Mouse (Mus musculus): ENCODE results near the gene Hk2. TPM values are rescaled to one million over a fixed set of nuclear protein-coding genes. Genes with fewer than 3 reads are reported as not detected.
A peak's percentile ranks its signal among the peaks of the same experiment; 100 is the strongest.

The Hk2 gene
- 3.0 and 3.3 TPM in 2 replicates for polyA plus RNA-seq (2015; fragmentation: Nextera tagmentation; extraction: Ambion mirVana)

GRCm38 (mm10) chr6:82774321-82774764, at the start of gene Hk2:
Hk2 (minus strand) TSS chr6:82774454.
- Histone ChIP-seq H3K27me3 (ENCODE audit: insufficient read depth, low read length) (no peaks in the 10 kb centered on the region), H3K4me3 (ENCODE audit: low read depth, low read length) (peak within 1 kb of the TSS; percentile 64), H3K9me3 (ENCODE audit: low read length) (no peaks in the 10 kb centered on the region), H3K27ac (ENCODE audit: low read depth) (peak within 1 kb of the TSS; percentile 76), H3K4me1 (ENCODE audit: insufficient read depth) (peaks cover 45% of the 10 kb centered on the region), H3K36me3 (replicated peaks; ENCODE audit: insufficient read depth, low read length) (no peaks in the 10 kb centered on the region), H3K9ac (replicated peaks) (peak within 1 kb of the TSS; percentile 68), H3K4me2 (ENCODE audit: low read depth, low read length) (peak within 1 kb of the TSS; percentile 98)
- TF ChIP-seq CTCF (IDR thresholded peaks at IDR 0.05; ENCODE audit: low read depth) (no peak), EP300 (IDR thresholded peaks at IDR 0.05; ENCODE audit: low read depth) (no peak)
- ATAC-seq (peak; percentile 98), DNase-seq (peak; percentile 91)
- whole genome bisulfite sequencing (ENCODE audit: insufficient replicate concordance), result under 1% methylated on average over 38 of the region's 39 CpGs

GRCm38 (mm10) chr6:82821758-82822253, 47.6 kb upstream of the Hk2 start:
- H3K27me3 ChIP-seq (ENCODE audit: insufficient read depth, low read length), result no peaks in the 10 kb centered on the region
- no peak overlapping the region for H3K9ac ChIP-seq (replicated peaks)
- no peak overlapping the region for H3K4me3 ChIP-seq (ENCODE audit: low read depth, low read length)
- ATAC-seq (peak; percentile 72), DNase-seq (peak; percentile 24)
- H3K4me2 ChIP-seq (ENCODE audit: low read depth, low read length), result no peak overlapping the region
- 9% methylated on average over 4 of the region's 4 CpGs for WGBS (ENCODE audit: insufficient replicate concordance)
- TF ChIP-seq CTCF (IDR thresholded peaks at IDR 0.05; ENCODE audit: low read depth) (no peak), EP300 (IDR thresholded peaks at IDR 0.05; ENCODE audit: low read depth) (no peak)
- peaks cover 18% of the 10 kb centered on the region for H3K4me1 ChIP-seq (ENCODE audit: insufficient read depth)
- H3K27ac ChIP-seq (ENCODE audit: low read depth), result peak overlapping the region; percentile 2; the same call in 1 of the 2 replicates
- H3K36me3 ChIP-seq (replicated peaks; ENCODE audit: insufficient read depth, low read length), result no peaks in the 10 kb centered on the region
- no peaks in the 10 kb centered on the region for H3K9me3 ChIP-seq (ENCODE audit: low read length)

- 55% methylated on average over 3 of the region's 3 CpGs for WGBS (ENCODE audit: insufficient replicate concordance)
- DNase-seq, result no peak
- Histone ChIP-seq H3K9ac (replicated peaks) (no peak overlapping the region), H3K27me3 (ENCODE audit: insufficient read depth, low read length) (no peaks in the 10 kb centered on the region), H3K4me1 (ENCODE audit: insufficient read depth) (peaks cover 18% of the 10 kb centered on the region), H3K36me3 (replicated peaks; ENCODE audit: insufficient read depth, low read length) (no peaks in the 10 kb centered on the region), H3K27ac (ENCODE audit: low read depth) (no peak overlapping the region), H3K9me3 (ENCODE audit: low read length) (no peaks in the 10 kb centered on the region), H3K4me3 (ENCODE audit: low read depth, low read length) (no peak overlapping the region), H3K4me2 (ENCODE audit: low read depth, low read length) (no peak overlapping the region)
- ATAC-seq, result no peak
- TF ChIP-seq EP300 (IDR thresholded peaks at IDR 0.05; ENCODE audit: low read depth) (no peak), CTCF (IDR thresholded peaks at IDR 0.05; ENCODE audit: low read depth) (no peak)
Measured at GRCm38 (mm10) chr6:82820716-82821115, 46.5 kb upstream of the Hk2 start.

GRCm38 (mm10) chr6:82814821-82815220, 40.6 kb upstream of the Hk2 start:
- H3K4me3 ChIP-seq (ENCODE audit: low read depth, low read length), result no peak overlapping the region
- H3K4me1 ChIP-seq (ENCODE audit: insufficient read depth), result peaks cover 4% of the 10 kb centered on the region
- H3K27me3 ChIP-seq (ENCODE audit: insufficient read depth, low read length), result no peaks in the 10 kb centered on the region
- DNase-seq (no peak), ATAC-seq (no peak)
- 47% methylated on average over 4 of the region's 4 CpGs for WGBS (ENCODE audit: insufficient replicate concordance)
- TF ChIP-seq CTCF (IDR thresholded peaks at IDR 0.05; ENCODE audit: low read depth), result no peak
- TF ChIP-seq EP300 (IDR thresholded peaks at IDR 0.05; ENCODE audit: low read depth), result no peak
- no peak overlapping the region for H3K27ac ChIP-seq (ENCODE audit: low read depth)
- H3K9ac ChIP-seq (replicated peaks), result no peak overlapping the region
- no peaks in the 10 kb centered on the region for H3K36me3 ChIP-seq (replicated peaks; ENCODE audit: insufficient read depth, low read length)
- H3K4me2 ChIP-seq (ENCODE audit: low read depth, low read length), result no peak overlapping the region
- H3K9me3 ChIP-seq (ENCODE audit: low read length), result no peaks in the 10 kb centered on the region

GRCm38 (mm10) chr6:82807984-82808700, 33.9 kb upstream of the Hk2 start:
- DNase-seq (no peak), ATAC-seq (no peak)
- H3K9ac ChIP-seq (replicated peaks), result no peak overlapping the region
- no peaks in the 10 kb centered on the region for H3K9me3 ChIP-seq (ENCODE audit: low read length)
- TF ChIP-seq CTCF (IDR thresholded peaks at IDR 0.05; ENCODE audit: low read depth) (no peak), EP300 (IDR thresholded peaks at IDR 0.05; ENCODE audit: low read depth) (no peak)
- H3K4me3 ChIP-seq (ENCODE audit: low read depth, low read length), result no peak overlapping the region
- WGBS (ENCODE audit: insufficient replicate concordance), result 86% methylated on average over 7 of the region's 7 CpGs
- H3K27ac ChIP-seq (ENCODE audit: low read depth), result no peak overlapping the region
- H3K27me3 ChIP-seq (ENCODE audit: insufficient read depth, low read length), result no peaks in the 10 kb centered on the region
- H3K4me1 ChIP-seq (ENCODE audit: insufficient read depth), result peaks cover 9% of the 10 kb centered on the region; the same call in 1 of the 2 replicates
- no peak overlapping the region for H3K4me2 ChIP-seq (ENCODE audit: low read depth, low read length)
- no peaks in the 10 kb centered on the region for H3K36me3 ChIP-seq (replicated peaks; ENCODE audit: insufficient read depth, low read length)

GRCm38 (mm10) chr6:82806971-82807370, 32.7 kb upstream of the Hk2 start:
- 51% methylated on average over 3 of the region's 3 CpGs for WGBS (ENCODE audit: insufficient replicate concordance)
- no peaks in the 10 kb centered on the region for H3K27me3 ChIP-seq (ENCODE audit: insufficient read depth, low read length)

More at GRCm38 (mm10) chr6:82806971-82807370, 32.7 kb upstream of the Hk2 start:
- DNase-seq, result no peak
- Histone ChIP-seq H3K36me3 (replicated peaks; ENCODE audit: insufficient read depth, low read length) (no peaks in the 10 kb centered on the region), H3K4me1 (ENCODE audit: insufficient read depth) (peaks cover 11% of the 10 kb centered on the region; the same call in 1 of the 2 replicates), H3K4me2 (ENCODE audit: low read depth, low read length) (no peak overlapping the region), H3K9me3 (ENCODE audit: low read length) (no peaks in the 10 kb centered on the region), H3K4me3 (ENCODE audit: low read depth, low read length) (no peak overlapping the region), H3K27ac (ENCODE audit: low read depth) (no peak overlapping the region), H3K9ac (replicated peaks) (no peak overlapping the region)
- no peak for TF ChIP-seq EP300 (IDR thresholded peaks at IDR 0.05; ENCODE audit: low read depth)
- TF ChIP-seq CTCF (IDR thresholded peaks at IDR 0.05; ENCODE audit: low read depth), result no peak
- no peak for ATAC-seq
